Mouse (Mus musculus): Measurements from ENCODE around the gene Tmem189. TPM values are rescaled to one million over a fixed set of nuclear protein-coding genes. Genes with fewer than 3 reads are reported as not detected.
A peak's percentile ranks its signal among the peaks of the same experiment; 100 is the strongest.

The Tmem189 gene
- polyA plus RNA-seq, 1 experiment = 71.5 TPM

DNA sequence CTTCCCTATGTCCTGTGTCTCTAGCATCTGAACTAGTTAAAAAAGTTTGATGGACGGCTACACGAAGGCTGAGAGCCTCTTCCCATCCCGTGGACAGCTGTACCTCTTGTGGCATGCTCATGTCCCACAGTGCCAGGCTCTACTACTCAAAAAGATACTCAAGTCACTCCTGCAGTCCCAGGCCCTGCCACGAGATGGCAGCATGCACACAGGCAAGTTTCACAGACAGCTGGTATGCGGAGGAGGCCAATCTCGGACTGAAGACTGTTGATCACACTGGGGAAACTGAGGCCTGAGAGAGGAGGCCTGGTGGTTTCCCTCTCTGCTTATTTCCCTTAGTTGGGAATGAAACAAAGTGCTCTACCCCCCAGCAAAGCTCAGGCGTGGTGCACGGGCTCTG is 4.5 kb downstream of the Tmem189 start:
- DNase-seq (ENCODE audit: extremely low spot score in 1 of 2, low spot score in 1 of 2) = peak; percentile 90 to 100

- no peak for DNase-seq (ENCODE audit: extremely low spot score in 1 of 2, low spot score in 1 of 2)
Observed at GRCm38 (mm10) chr2:167683721-167684120, 5.9 kb downstream of the Tmem189 start.

GRCm38 (mm10) chr2:167680657-167681056 is 9.0 kb downstream of the Tmem189 start:
- peak in 1 of 2 experiments; percentile 61 for DNase-seq (ENCODE audit: extremely low spot score in 1 of 2, low spot score in 1 of 2)

DNA sequence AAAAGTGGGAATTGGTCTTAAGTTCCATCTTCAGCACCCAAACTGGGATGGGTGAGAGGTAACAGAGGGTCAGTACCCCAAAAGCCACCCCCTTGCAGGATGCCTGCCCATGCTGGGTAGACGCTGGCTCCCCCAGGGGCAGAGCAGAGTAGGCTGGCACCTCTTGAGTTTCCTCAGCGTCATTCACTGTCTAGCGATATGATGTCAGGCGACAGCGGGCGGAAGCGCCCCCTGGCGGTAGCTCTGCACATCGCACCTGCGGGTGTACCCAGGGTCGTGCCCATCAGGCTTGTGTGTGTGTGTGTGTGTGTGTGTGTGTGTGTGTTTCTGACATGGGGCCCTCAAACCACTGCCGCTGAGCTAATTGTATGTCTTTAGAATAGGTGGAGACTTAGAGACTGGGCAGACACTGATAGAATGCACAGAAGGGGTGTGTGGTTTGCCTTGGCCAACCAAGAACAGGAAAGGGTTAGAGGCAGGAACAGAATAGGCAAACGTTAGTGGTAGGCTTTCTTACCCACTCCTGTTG is 9.7 kb downstream of the Tmem189 start:
- DNase-seq (ENCODE audit: extremely low spot score in 1 of 2, low spot score in 1 of 2) = peak in 1 of 2 experiments; percentile 85

GRCm38 (mm10) chr2:167678600-167678999 is 11.0 kb downstream of the Tmem189 start:
- DNase-seq (ENCODE audit: extremely low spot score in 1 of 2, low spot score in 1 of 2) = no peak

DNA sequence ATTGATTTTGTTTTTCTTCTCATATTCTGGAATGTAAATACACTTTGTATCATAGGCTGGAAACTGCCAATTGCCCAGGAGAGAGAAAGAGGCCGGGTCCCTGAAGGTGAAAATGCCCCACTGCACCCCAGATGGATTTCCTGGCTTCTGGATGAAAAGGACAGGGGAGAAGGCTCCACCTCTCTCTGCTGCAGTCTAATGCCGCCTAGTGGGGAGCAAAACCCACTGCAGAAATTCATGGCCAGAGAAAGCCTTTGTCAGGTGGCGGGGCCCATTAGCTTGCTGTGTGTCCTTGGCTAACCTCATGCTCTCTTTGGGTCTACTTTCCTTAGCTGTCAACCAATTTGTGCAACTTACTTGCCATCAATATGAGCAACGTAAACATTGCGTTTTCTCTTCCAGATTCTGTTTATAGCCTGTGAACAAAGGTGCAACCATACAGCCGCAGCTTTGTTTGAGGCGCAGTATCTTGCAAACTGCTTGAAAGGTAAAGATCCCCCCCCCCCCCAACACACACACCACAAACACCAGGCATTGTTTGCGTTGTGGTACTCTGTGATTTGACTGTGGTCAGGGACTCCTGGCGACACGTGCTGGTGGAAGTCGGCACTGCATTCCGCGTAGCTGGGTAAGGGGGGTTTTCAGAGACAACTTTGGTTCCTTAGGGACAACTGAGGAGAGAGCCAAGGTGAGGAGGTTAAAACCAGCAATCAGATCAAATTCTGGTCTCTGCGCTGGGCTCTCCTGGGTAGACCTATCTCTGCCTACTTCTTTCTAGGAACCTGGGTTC is 14.3 kb downstream of the Tmem189 start:
- peak in 1 of 2 experiments; percentile 38 for DNase-seq (ENCODE audit: extremely low spot score in 1 of 2, low spot score in 1 of 2)

DNA sequence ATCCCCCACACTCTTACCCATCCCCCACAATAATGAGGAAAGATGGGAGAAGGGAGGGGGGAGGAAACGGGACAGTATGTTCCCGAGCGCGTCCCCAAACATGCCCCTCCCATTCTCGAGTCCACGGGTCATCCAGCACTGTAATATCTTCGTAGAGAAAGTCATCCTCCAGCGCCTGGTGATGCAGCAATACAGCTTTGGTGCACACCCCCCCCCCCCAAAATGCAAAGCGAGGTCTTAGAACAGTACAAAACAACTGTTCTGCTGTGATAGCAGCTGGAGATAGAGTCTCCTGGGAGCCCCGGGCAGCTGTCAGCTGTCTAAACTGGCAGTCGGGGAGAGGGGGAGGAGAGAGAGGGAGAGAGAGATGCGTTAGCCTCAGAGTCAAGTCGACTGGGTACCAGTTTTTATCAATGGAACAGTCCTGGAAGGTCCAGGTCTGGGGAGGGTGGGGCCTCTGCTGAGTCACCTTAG is 17.4 kb downstream of the Tmem189 start:
- DNase-seq (ENCODE audit: extremely low spot score in 1 of 2, low spot score in 1 of 2) = no peak

DNA sequence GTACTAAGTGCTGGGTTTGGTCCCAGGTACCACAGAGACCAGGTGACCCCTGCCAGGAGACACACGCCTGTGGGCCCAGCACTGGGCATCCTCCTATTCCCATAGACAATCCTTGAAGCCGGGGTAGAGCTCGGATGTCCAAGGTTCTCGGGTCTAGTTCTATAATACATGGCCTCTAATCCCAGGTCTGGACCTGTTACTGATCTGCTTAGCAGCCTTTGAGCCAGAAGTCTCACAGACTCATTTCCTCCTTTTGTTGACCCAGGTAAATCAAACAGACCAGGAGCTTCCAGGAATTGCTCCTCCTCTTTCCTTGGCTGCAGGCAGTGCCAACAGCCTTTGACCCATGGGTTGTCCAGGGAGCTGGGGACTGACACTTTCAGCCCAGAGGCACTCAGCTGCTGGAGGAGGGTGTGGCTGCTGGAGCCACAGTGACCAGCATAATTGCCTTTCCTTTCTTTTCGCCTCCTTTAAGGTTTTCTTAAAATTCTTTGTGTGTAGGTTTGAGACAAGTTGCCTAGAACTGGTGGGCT is 18.5 kb downstream of the Tmem189 start:
- no peak for DNase-seq (ENCODE audit: extremely low spot score in 1 of 2, low spot score in 1 of 2)

DNA sequence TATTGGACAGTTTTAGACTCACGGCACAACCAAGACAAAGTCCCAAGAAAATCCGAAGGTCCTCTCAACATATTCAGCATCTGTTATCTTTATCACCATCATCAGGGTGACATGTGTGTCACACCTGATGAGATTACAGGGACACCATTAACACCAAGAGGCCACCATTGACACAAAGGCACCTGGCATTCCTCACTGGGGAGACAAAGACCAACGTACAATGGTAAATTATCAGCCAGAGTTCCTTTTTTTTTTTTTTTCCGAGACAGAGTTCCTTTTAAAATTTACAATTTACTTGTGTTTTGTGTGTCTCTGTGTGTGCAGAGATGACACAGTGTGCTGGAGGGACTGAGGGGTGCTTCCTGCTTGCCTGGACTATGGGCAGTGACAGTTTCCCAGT is 20.2 kb downstream of the Tmem189 start:
- no peak for DNase-seq (ENCODE audit: extremely low spot score in 1 of 2, low spot score in 1 of 2)

DNA sequence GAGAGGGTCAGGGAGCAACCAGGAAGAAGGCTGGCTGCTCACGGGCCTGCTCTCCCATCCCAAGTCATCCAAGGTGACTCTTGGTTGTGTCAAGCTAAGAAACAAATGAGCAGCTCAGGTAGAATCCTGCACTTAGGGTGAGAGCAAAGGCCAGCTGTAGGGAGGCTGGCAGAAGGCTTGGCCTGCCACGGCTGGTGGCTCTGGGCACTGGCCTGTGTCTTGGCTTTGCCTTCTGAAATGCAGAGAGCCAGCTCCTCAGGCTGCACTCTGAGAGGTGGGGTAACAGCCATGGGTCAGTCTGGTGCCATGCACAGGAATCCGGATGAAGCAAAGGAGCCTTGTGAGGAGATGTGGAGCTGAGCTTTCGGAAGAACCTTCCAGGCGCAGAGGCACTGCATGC is 21.2 kb downstream of the Tmem189 start:
- no peak for DNase-seq (ENCODE audit: extremely low spot score in 1 of 2, low spot score in 1 of 2)

DNA sequence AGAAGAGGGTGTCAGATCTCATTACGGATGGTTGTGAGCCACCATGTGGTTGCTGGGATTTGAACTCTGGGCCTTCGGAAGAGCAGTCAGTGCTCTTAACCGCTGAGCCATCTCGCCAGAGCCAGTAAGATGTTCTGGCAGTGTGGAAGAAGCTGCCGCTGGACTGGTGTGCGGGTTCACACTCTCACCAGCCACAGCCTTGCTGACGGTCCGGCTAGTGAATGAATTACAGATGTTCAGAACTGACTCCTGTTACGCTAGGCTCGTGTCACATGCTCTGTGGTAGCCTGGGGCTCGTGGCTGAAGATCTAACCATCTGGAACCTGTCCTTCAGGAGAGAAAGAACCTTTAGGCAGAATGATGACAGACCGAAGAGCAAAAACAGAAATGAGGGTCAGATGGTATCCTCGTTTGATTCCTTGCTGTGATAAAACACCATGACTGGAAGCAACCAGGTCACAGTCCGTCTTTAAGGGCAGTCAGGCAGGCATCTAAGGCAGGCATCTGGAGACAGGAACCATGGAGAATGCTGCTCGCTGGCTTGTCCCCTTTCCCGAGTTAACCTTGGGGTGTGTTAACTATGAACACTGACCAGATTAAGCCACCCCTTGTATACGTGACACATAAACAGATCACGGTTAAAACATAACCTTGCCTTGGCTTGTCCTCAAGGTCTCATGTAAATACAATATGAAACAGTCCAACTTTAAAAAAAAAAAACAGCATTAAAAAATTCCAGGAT is 23.5 kb downstream of the Tmem189 start:
- DNase-seq (ENCODE audit: extremely low spot score in 1 of 2, low spot score in 1 of 2) = no peak

GRCm38 (mm10) chr2:167662713-167663112 is 26.9 kb downstream of the Tmem189 start:
- DNase-seq (ENCODE audit: extremely low spot score in 1 of 2, low spot score in 1 of 2) = no peak

DNA sequence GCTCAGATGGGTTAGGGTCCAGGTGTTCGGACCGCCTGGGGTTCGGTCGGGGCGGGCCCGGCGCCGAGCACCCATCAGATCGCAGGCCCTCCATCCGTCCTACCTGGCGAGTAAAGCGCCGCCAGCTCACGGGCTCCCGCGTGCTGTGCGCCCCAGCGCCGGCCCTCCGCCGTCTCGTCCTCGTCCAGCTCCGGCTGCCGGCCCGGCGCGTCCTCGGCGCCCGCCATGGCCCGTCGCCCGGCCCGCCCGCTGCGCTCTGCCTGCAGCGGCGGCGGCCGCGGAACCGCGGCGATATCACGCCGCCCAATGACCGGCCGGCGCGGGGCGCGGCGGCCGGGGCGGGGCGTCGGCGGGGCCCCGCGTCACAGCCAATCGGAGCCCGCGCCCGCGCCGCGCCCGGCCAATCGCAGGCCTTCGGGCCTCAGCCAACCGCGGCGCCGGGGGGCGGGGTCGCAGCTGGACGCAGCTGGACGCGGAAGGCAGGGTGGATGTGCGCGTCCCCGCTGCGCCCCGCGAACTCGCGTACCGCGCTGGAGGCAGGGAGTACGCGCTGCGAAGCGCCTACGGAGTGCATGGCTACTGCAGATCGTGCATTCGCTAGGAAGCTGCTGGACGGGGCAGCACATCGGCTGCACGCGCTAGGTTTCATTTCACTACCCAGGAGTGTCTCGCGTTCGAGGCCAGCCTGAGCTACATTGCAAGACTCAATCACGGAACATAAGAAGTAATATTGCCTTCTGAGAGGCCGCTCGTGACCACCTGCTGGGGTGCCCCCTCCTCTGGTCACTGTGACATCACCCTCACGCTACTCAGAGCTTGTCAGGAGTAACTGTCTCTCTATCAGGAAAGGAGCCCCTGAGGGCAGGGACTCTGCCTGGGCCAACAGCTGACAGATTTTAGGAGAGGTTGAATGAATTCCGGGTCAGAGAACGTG is 28.1 kb downstream of the Tmem189 start, which contains the start of gene Gm20431:
Gene Gm20431 (minus strand): TSS at position 227 of the 934 bp plus-strand sequence.
- DNase-seq (ENCODE audit: extremely low spot score in 1 of 2, low spot score in 1 of 2) = peak; percentile 81 to 96

- no peak for DNase-seq (ENCODE audit: extremely low spot score in 1 of 2, low spot score in 1 of 2)
Observed at GRCm38 (mm10) chr2:167660611-167660971, 29.0 kb downstream of the Tmem189 start.

DNA sequence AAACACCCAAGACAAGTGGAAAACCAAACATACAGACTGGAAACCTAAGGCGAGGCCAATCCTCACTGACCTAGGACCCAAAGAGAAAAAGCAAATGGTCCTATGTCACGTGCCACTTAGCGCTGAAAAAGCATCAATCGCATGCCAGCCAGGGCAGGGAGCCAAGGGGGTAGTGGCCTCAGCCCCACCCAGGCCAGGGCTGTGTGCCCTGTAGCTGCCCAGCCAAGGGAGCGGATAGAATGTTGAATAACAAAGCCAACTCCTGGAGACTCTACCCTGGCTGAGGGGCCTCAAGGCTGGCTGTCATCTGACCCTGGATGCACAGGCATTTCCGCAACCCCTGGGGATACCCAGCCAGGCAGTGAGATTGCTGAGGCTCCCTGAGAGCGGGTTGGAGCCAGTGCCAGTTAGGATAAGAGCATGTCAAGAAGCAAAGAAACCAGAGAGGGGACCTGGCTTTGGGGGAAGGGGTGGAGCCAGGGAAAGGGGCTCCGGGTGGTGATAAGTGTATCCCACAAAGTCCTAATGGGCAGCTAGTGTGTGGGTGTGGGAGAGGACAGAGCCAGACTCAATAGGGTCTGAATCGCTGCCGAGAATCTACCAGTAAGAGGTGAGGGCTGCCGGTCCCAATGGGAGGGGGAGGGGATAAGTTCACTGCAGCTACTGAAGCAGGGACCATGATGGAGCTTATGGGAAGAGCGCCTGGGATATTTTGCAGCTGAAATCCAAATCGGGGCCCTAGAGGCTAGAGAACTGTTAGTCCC is 29.6 kb downstream of the Tmem189 start:
- peak in 1 of 2 experiments; percentile 64 for DNase-seq (ENCODE audit: extremely low spot score in 1 of 2, low spot score in 1 of 2)

DNA sequence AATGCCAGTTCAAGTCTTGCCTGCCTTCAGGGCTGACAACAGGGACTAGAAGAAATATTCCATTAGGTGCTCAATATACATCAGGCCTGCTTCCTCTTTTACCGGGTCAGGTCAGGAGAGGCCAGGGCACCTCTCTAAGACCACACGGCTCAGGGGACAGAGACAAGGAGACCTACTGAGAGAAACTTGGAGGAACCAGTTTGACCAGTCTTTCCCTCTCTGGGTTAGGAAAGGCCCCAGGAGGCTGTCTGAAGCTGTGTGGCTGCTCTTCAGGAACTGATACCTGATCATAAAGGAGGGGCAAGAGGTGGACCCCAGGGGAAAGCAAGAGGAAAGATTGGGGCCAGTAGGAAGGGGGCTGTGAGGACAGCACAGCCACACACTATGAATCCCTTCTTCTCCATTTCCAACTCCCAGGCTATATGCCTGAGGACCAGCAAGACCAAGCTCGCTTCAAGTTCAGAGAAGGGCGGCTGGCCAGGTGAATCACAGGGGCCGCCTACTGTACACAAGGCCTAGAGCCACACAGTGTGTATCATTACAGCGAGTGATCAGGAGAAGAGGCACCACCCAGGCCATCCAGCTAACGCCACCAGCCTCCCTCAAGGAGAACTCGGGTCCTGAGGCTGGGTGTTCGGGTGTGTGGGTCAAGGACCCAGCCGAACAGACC is 30.3 kb downstream of the Tmem189 start:
- no peak for DNase-seq (ENCODE audit: extremely low spot score in 1 of 2, low spot score in 1 of 2)

- no peak for DNase-seq (ENCODE audit: extremely low spot score in 1 of 2, low spot score in 1 of 2)
Observed at GRCm38 (mm10) chr2:167658712-167659111, 30.9 kb downstream of the Tmem189 start.

DNA sequence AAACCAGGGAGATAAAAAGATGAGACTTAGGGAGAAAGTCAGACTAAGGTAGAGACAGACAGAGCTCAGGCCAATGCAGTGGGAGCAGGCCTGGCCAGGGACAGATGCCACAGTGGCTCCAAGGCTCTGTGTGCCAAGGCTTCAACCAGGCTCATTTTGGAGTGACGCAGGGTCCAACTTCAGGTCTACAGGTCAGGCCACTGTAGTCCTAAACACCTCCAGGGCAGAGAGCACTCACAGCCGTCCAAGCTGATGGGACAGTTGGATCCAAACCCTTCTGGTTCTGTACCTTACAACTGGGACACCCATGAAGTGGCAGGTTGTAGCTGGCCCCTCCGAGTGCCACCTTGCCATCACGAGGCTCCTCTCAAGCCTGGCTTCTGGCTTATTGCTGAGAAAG is 31.6 kb downstream of the Tmem189 start:
- no peak for DNase-seq (ENCODE audit: extremely low spot score in 1 of 2, low spot score in 1 of 2)
